Mouse (Mus musculus) adrenal gland, postnatal 25 days (tissue): ENCODE results near the gene Ptbp1. TPM values are rescaled to one million over a fixed set of nuclear protein-coding genes. Genes with fewer than 3 reads are reported as not detected.
A peak's percentile ranks its signal among the peaks of the same experiment; 100 is the strongest.

Source experiments
- DNase-seq: peaks from one replicate; pipeline ENCODE4 v3.0.0; 2021; ENCODE audit warnings: mixed read lengths
- long read RNA-seq: library from polyadenylated mRNA; stranded (forward); transcript quantifications from one replicate; pipeline ENCODE4 v2.0.0, GENCODE M21; 2021
- total RNA-seq: library from RNA; stranded (reverse); gene quantifications from 2 replicates; pipeline ENCODE4 v1.2.3, GENCODE M21; 2021

The Ptbp1 gene
- 224 and 249 TPM in 2 replicates for total RNA-seq
- long read RNA-seq, transcript Ptbp1-206 (13 exons, 3,169 nt), result minor isoform, 9 of 66 reads
- long read RNA-seq, transcript Ptbp1-216 (14 exons, 3,110 nt), result major isoform, 13 of 66 reads
- long read RNA-seq, partial matches to known transcripts, result 32 of 66 reads
- long read RNA-seq, other reads (novel, unspliced or antisense), result 8 of 66 reads

- DNase-seq, result peak; percentile 99
Observed at GRCm38 (mm10) chr10:79853860-79854795, at the start of gene Ptbp1. Gene Ptbp1, plus strand, starts transcription at chr10:79854427.

- DNase-seq, result peak; percentile 49
Observed at GRCm38 (mm10) chr10:79805636-79806035, 48.6 kb upstream of the Ptbp1 start.

- DNase-seq, result no peak
Observed at GRCm38 (mm10) chr10:79806331-79806730, 47.9 kb upstream of the Ptbp1 start.

- DNase-seq, result no peak
Observed at GRCm38 (mm10) chr10:79806972-79807371, 47.3 kb upstream of the Ptbp1 start.

- DNase-seq, result peak; percentile 51
Observed at GRCm38 (mm10) chr10:79807826-79808225, 46.4 kb upstream of the Ptbp1 start.

DNA sequence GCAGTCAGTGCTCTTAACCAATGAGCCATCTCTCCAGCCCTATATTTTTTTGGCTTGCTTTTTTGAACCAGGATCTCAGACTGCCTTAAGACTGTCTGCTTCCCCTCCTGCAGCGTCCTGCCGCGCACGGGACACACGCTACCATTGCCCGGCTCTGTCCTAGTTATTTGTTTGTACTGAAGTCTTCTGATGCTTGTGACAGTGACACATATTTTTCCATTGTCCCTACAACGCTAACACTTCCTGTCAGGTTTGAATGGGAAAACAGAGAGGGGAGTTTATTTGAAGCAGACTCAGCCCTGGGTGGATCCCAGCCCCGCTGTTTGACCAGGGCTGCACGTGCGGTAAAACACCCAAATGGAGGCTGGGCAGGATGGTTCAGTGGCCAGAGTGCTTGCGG is 45.5 kb upstream of the Ptbp1 start:
- no peak for DNase-seq

DNA sequence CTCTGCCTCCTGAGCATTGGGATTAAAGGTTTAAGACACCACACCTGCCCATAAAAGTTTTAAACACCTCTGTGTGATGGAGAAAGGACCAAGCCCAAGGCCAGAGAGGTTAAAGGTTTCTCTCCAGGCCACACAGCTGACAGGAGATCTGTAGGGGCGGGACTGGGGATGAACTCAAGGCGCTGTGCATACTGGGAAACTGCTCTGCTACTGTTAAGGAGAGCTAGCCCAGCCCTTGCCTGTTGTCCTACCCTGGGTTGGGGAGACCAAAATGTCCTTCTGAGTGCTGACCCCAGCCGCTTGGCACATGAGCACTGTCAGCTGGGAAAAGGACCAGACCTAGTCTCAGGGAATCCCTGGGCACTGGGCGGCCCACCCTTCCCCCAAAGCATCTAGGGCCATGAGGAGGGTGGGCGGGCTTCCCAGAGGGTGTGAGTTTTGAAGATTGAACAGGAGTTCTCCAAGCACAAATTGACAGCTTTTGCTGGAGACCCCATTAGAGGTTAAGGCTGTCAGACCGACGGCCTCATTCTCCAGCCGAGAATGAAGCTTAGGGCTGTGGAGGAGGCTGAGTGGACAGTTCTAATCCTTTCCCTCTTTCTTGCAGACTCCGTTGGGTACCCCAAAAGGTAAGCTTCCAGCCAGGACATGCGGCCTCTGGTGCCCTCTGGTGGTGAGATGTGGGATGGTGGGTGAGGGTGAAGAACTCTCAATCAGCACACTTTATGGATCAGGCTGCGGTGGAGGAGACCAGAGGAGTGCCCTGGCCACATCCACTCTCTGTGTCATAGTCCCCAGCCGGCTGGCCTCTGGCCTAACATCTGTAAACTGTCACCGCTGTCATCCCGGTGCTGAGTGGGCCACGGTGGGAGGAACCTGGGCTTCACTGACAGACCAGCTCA is 42.2 kb upstream of the Ptbp1 start:
- DNase-seq, result peak; percentile 92

GRCm38 (mm10) chr10:79814271-79814842 is 39.9 kb upstream of the Ptbp1 start:
- no peak for DNase-seq

- no peak for DNase-seq
Observed at GRCm38 (mm10) chr10:79815671-79816494, 38.3 kb upstream of the Ptbp1 start.

DNA sequence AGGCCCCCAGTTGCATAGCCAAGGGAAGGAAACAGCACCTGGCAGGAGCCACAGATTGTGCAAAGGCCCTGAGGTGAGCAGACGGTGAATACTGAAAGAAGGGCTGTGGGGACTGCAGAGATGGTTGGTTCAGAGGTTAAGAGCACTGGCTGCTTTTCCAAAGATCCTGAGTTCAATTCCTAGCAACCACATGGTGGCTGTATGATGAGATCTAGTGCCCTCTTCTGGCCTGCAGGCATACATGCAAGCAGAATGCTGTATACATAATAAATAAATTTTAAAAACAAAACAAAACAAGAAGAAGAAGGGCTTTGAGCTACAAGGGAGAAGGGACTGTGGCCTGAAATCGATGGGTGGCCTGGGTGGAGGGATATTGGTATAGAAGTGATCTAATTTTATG is 37.1 kb upstream of the Ptbp1 start:
- DNase-seq, result no peak

- DNase-seq, result no peak
Observed at GRCm38 (mm10) chr10:79818225-79818624, 36.0 kb upstream of the Ptbp1 start.

GRCm38 (mm10) chr10:79819606-79820005 is 34.6 kb upstream of the Ptbp1 start:
- DNase-seq, result no peak

GRCm38 (mm10) chr10:79820277-79820676 is 34.0 kb upstream of the Ptbp1 start:
- no peak for DNase-seq

DNA sequence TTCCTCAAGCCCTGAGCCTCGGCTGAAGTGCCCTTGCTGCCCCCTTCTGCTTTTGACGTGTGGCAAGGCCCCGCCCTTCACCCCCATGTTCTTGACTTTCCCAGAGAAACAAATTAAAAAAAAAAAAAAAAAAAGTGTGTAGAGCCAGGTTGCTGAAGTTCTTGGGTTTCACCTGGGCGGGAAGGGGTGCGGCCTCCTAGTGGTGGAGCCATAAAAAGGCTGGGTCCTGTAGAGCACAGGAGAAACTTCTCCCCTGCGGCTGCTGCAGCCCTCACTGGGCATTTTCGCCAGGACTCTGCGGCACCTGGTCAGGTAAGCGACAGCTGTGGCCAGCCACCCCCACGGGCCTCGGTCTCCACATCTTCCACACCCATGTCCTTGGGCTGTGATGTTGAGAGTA is 33.4 kb upstream of the Ptbp1 start, which contains the start of gene Misp:
Gene Misp (plus strand): TSS at position 208 of the 400 bp plus-strand sequence.
- DNase-seq, result no peak

GRCm38 (mm10) chr10:79821731-79822130 is 32.5 kb upstream of the Ptbp1 start:
- DNase-seq, result no peak

GRCm38 (mm10) chr10:79822372-79822771 is 31.9 kb upstream of the Ptbp1 start:
- no peak for DNase-seq

- DNase-seq, result no peak
Observed at GRCm38 (mm10) chr10:79823011-79823410, 31.2 kb upstream of the Ptbp1 start.

GRCm38 (mm10) chr10:79824413-79824812 is 29.8 kb upstream of the Ptbp1 start:
- no peak for DNase-seq

GRCm38 (mm10) chr10:79831583-79831982 is 22.6 kb upstream of the Ptbp1 start:
- DNase-seq, result no peak

- DNase-seq, result no peak
Observed at GRCm38 (mm10) chr10:79832026-79832785, 22.0 kb upstream of the Ptbp1 start.
